Mouse (Mus musculus) midbrain, embryonic 10.5 days (tissue): ENCODE data around the gene Shisa6. TPM values are rescaled to one million over a fixed set of nuclear protein-coding genes. Genes with fewer than 3 reads are reported as not detected.

Experiments used
- DNase-seq: peaks from one replicate; pipeline ENCODE4 v3.0.0-alpha.2; 2017; ENCODE audit warnings: low spot score
- H3K27ac ChIP-seq: fragments of 300-500 bp; sonication (generic); replicated peaks from 2 replicates; pipeline ENCODE4 v1.5.1; 2016; ENCODE audit warnings: mild to moderate bottlenecking
- H3K27me3 ChIP-seq: fragments of 300-500 bp; sonication (generic); 2 replicates; pipeline ENCODE4 v1.6.1; 2016; ENCODE audit warnings: low read depth, mild to moderate bottlenecking; ENCODE audit not compliant: poor library complexity, severe bottlenecking
- H3K36me3 ChIP-seq: fragments of 300-500 bp; sonication (generic); 2 replicates; pipeline ENCODE4 v1.6.1; 2016; ENCODE audit warnings: mild to moderate bottlenecking, moderate library complexity
- H3K4me1 ChIP-seq: fragments of 300-500 bp; sonication (generic); 2 replicates; pipeline ENCODE4 v1.6.1; 2016
- H3K4me3 ChIP-seq: fragments of 300-500 bp; sonication (generic); 2 replicates; pipeline ENCODE4 v1.5.1; 2016; ENCODE audit warnings: mild to moderate bottlenecking, moderate library complexity
- H3K9me3 ChIP-seq: fragments of 300-500 bp; sonication (generic); replicated peaks from 2 replicates; pipeline ENCODE4 v1.6.1; 2016; ENCODE audit warnings: mild to moderate bottlenecking
- WGBS: fragments of 180-500 bp; shearing (Covaris S2); methylation state at CpG from one replicate; pipeline ENCODE4 v1.1.7; 2016; 5-methylcytosine and 5-hydroxymethylcytosine counted together
- polyA plus RNA-seq: library from polyadenylated mRNA; unstranded; fragments of >200 nt; fragmentation: Nextera tagmentation; extraction: Ambion mirVana; gene quantifications from 2 replicates; pipeline ENCODE4 v1.2.1, GENCODE M21; 2016

Shisa6 gene
- polyA plus RNA-seq, 1 experiment from 2014 or later = 0.15 TPM

DNA sequence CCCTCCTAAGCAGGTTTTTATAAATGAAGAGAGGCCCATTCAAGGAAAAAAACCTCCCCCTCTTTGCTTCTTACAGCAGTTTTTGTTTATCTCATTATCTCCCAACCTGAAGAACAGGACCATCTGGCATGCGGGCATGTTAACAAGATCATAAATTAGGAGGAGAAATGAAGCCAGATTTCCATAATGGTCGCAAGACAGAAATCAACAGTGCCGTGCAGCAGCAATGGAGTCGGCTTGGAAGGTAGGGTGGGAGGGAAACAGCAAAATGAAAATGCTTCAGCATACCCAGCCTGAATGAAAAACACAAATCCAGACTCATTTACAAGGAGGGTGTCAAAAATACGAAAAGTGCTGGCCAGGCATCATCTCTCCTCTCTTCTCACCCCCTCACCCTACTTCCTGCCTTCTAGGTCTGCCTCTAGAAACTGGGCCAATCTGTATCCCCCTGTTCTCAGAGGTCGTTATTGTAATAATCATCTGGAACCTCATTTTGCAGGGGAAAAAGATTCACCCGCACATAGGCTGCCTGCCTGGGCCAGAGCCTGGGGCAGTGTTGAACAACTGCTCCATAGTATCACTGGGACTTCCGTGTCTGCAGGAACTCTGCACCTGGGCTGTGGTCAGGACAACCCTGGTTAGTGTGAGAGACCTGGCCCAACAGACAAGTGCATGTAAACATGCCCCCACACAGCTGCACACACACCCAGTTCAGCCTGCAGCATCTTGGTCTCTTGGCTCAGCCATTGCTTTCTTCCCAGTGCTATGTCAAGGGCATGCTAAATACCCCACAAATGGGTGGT lies 251.7 kb downstream of the Shisa6 start:
- H3K4me1 ChIP-seq = no peaks in the 10 kb centered on the region
- no peak overlapping the region for H3K27ac ChIP-seq
- no peaks in the 10 kb centered on the region for H3K9me3 ChIP-seq
- H3K36me3 ChIP-seq = no peaks in the 10 kb centered on the region
- 87% methylated on average over 8 of the region's 8 CpGs for WGBS
- H3K4me3 ChIP-seq = no peak overlapping the region
- DNase-seq = no peak
- no peaks in the 10 kb centered on the region for H3K27me3 ChIP-seq

DNA sequence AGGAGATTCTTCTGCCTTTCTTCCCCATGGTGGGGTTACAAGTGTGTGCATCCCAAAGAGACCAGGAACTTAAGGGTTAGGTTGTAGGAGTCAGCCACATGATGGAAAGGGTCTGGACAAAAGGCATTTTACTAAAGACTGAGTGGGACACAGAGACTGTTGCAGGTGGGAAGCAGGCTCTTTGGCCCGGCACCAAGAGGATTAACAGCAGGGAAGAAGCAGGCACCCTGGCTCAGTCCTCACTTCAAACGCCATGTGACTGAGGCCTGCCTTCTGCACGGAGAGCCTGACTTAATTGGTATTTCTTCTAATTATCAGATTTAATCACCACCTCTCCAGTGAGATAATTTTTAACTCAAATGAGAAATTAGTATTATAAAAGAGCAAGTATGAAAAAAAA lies 258.7 kb downstream of the Shisa6 start:
- Histone ChIP-seq H3K36me3 (no peaks in the 10 kb centered on the region), H3K4me1 (no peaks in the 10 kb centered on the region), H3K27me3 (no peaks in the 10 kb centered on the region), H3K4me3 (no peak overlapping the region), H3K9me3 (no peaks in the 10 kb centered on the region), H3K27ac (no peak overlapping the region)
- 17% methylated on average over 3 of the region's 3 CpGs for WGBS
- no peak for DNase-seq

DNA sequence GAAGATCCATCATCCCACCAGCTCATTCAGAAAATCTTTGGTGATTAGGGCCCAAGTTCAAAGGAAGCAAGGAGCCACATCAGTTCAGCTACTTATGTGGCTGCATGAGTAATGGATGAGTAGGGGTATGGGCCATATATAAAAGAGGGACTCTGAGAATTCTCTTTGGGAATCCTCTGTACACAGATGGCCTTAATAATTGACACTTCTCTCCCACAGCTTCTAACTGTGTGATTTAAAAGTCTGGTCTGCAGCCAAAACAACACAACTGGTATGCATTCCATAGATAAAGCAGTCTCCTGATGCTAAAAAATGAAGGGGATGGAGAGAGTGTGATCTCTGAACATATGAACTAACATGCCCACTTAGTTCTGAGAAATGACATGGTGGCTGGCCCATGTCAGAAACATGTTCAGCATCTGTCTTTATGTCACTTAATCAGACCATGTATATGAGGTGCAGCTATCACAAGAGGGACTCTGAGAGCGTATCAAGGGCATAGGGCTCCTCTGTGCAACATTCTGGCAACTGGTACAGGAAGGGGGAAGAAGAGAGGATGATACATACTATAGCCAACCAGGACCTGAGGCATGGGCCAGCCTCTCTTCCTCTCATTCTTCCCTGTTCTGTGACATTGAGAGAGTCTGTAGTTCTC lies 260.3 kb downstream of the Shisa6 start:
- Histone ChIP-seq H3K4me1 (no peaks in the 10 kb centered on the region), H3K27me3 (no peaks in the 10 kb centered on the region), H3K9me3 (no peaks in the 10 kb centered on the region), H3K4me3 (no peak overlapping the region), H3K27ac (no peak overlapping the region), H3K36me3 (no peaks in the 10 kb centered on the region)
- no peak for DNase-seq
- WGBS = 83% methylated on average over 1 of the region's 1 CpGs

DNA sequence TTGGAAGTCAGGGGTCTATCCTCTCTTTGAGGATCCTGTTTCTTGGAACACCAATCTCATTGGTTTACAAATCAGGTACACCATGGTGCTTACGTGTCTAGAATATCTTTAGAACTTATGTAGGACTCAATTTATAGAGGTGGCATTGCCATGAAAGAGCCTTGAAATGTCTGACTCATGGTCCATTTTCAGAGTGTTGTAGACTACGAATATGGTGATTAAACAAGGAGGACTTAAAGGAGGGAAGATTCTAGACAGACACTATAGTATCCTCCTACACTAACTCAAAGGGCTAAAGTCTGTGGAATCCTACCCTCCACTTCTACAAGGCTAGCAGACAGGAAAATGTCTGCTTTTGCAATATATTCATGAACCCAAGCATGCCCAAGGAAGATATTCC lies 265.6 kb downstream of the Shisa6 start:
- no peaks in the 10 kb centered on the region for H3K36me3 ChIP-seq
- no peak for DNase-seq
- WGBS = 84% methylated on average over 2 of the region's 2 CpGs
- no peak overlapping the region for H3K27ac ChIP-seq
- H3K4me1 ChIP-seq = no peaks in the 10 kb centered on the region
- H3K27me3 ChIP-seq = no peaks in the 10 kb centered on the region
- H3K4me3 ChIP-seq = no peak overlapping the region
- no peaks in the 10 kb centered on the region for H3K9me3 ChIP-seq

DNA sequence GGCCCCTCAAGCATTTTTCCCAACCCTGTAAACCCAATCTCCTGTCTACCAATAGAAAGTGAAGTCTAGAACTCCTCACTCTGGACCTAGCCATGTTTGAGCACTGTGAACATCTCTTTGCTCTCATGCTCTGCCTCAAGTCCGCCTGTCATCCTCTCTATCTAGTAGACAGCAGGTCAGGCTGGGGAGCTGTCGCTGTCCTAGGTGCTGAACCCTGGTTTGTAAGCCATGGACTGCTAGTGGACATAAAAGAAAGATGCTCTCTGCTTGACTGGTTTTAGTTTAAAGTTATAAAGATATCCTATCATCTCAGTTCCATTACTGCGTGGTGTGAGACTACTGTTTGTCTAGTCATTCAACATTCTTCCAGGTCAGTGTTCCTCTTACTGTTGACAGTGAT lies 266.9 kb downstream of the Shisa6 start:
- Histone ChIP-seq H3K27ac (no peak overlapping the region), H3K36me3 (no peaks in the 10 kb centered on the region), H3K4me1 (no peaks in the 10 kb centered on the region), H3K9me3 (no peaks in the 10 kb centered on the region), H3K4me3 (no peak overlapping the region), H3K27me3 (no peaks in the 10 kb centered on the region)
- peak; percentile 58 for DNase-seq
- 21% methylated on average over 3 of the region's 3 CpGs for whole genome bisulfite sequencing

DNA sequence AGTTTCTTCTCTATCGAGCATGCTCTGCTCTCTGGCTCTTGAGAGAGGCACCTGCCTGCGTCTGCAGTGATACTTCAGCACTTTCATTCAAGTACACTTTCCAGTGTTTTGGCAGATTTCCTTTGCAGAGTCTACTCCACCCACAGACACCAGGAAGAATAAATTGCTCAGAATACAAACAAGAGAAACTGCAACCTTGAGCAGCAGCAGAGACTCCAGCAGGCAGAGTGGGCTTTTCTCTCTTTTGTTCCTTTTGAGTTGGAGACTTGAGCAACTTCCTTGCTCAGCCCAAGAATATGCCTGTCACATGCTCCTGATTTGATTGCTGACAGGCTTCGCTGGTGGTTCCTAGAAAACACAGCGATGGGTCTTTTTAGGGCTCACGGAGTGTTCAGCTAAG lies 278.6 kb downstream of the Shisa6 start:
- no peaks in the 10 kb centered on the region for H3K36me3 ChIP-seq
- H3K27ac ChIP-seq = no peak overlapping the region
- H3K9me3 ChIP-seq = no peaks in the 10 kb centered on the region
- 88% methylated on average over 5 of the region's 5 CpGs for WGBS
- H3K27me3 ChIP-seq = no peaks in the 10 kb centered on the region
- no peaks in the 10 kb centered on the region for H3K4me1 ChIP-seq
- DNase-seq = no peak
- H3K4me3 ChIP-seq = no peak overlapping the region

DNA sequence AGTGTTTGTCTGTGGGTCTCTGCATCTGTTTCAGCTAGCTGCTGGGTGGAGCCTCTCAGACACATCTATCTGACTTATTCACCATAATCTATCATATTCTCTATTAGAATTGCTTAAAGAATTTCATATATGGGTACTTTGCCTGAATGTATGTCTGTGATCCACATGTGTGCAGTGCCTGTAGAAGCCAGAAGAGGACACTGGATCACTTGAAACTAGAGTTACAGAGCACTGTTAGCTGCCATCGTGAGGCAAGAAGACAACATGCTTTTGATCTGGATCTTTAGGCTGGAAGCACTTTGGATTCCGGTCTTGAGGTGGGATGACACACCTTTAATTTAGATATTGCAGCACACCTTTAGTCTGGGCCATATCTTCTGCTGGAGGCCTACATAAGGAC lies 289.2 kb downstream of the Shisa6 start:
- WGBS = 73% methylated on average over 2 of the region's 2 CpGs
- no peak overlapping the region for H3K4me3 ChIP-seq
- DNase-seq = no peak

DNA sequence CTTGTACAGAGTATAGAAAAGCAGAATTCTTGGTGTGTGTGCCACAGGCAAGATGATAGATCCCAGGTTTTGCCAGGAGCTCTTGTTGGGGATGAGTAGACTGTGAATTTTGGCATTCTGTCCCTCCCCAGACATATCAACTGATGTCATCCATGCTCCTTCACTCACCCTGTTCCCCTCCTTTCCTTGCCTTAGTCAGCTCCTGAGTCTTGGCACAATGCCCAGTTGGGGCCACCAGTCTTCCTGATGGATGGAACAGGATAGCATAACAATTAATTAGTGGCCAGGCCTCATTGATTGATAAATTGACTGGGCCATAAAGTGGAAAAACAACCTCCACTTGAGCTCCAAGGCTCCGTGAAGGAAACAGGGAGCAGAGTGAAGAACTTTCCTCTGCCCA lies 292.9 kb downstream of the Shisa6 start:
- Histone ChIP-seq H3K9me3 (no peaks in the 10 kb centered on the region), H3K36me3 (no peaks in the 10 kb centered on the region), H3K27ac (no peak overlapping the region), H3K4me1 (no peaks in the 10 kb centered on the region), H3K27me3 (no peaks in the 10 kb centered on the region), H3K4me3 (no peak overlapping the region)
- 75% methylated on average over 1 of the region's 1 CpGs for WGBS
- DNase-seq = no peak

More for the DNA sequence above, 289.2 kb downstream of the Shisa6 start:
- Histone ChIP-seq H3K27me3 (no peaks in the 10 kb centered on the region), H3K9me3 (no peaks in the 10 kb centered on the region), H3K36me3 (no peaks in the 10 kb centered on the region), H3K27ac (no peak overlapping the region), H3K4me1 (no peaks in the 10 kb centered on the region)

DNA sequence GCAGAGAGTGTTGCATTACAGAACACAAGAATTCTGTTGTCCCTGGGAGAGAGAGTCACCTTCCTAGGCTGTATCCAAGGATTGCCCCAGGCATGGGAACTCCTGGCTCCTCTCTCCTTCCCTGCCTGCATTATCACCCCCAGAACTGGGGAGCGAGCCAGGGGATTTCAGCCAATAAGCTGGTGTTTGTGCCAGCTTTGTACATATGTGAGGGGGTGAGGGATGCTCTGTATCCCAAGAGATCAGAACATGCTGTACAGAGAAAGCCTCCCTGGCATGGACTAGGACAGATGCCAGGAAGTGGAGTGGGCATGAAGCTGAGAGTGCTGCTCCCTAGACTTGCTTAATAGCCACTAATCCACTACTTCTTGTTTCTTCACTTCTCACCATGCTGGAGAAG lies 303.6 kb downstream of the Shisa6 start:
- H3K27me3 ChIP-seq = no peaks in the 10 kb centered on the region
- H3K4me3 ChIP-seq = no peak overlapping the region
- no peaks in the 10 kb centered on the region for H3K36me3 ChIP-seq
- no peaks in the 10 kb centered on the region for H3K4me1 ChIP-seq
- no peak for DNase-seq
- no peak overlapping the region for H3K27ac ChIP-seq
- no peaks in the 10 kb centered on the region for H3K9me3 ChIP-seq
- 100% methylated on average over 1 of the region's 1 CpGs for WGBS

DNA sequence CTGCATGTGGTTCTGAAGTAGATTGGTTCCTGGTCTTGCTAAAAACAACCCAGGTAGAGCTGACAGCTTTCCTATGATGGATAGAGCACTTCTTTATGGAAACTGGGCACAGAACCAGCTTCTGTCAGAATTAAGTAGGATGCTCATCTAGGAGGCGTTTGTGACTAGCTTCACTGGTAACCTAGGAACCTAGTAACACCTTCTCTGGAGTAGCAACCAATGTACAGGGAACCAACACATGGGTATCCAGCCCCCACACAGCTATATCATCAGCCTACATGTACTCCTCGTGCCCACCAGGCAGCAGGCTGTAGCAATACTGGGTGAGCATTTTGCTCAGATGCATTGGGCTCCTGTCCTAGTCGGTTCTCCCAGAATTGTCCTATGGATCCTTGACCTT lies 307.3 kb downstream of the Shisa6 start:
- Histone ChIP-seq H3K27me3 (no peaks in the 10 kb centered on the region), H3K9me3 (no peaks in the 10 kb centered on the region), H3K4me1 (no peaks in the 10 kb centered on the region), H3K27ac (no peak overlapping the region), H3K36me3 (no peaks in the 10 kb centered on the region), H3K4me3 (no peak overlapping the region)
- no peak for DNase-seq
- WGBS = 84% methylated on average over 3 of the region's 3 CpGs

DNA sequence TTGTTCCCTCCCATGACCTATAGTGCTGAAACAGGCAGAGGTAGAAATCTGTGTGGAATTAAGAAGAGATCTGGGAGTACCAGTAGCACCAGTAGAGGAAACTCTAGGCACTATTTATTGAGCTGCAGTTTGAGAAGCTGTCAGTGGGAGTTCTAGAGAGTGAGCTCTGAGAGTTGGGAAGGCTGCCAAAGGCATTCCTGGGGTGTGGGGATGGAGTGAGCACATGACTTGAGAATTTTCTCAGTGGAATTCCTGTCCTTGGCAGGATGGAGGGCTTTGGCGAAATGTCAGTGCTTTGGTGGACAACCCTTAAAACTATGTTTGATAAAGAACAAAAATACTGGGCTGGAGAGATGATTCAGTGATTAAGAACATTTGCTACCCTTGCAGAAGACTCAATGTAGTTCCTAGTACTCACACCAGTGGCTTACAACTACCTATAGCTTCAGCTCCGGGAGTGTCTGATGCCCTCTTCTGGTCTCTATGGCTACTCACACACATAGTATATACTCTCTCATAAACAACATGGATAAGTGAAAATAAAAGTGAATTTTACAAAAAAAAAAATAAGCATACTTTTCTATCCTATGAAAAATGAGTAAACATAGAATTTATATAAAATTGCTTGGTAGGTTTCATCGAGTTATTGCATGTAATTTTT lies 337.0 kb downstream of the Shisa6 start:
- H3K4me1 ChIP-seq = no peaks in the 10 kb centered on the region
- no peak overlapping the region for H3K4me3 ChIP-seq
- H3K36me3 ChIP-seq = no peaks in the 10 kb centered on the region
- no peak overlapping the region for H3K27ac ChIP-seq
- no peak for DNase-seq
- no peaks in the 10 kb centered on the region for H3K27me3 ChIP-seq
- whole genome bisulfite sequencing = 90% methylated on average over 3 of the region's 3 CpGs
- H3K9me3 ChIP-seq = no peaks in the 10 kb centered on the region

DNA sequence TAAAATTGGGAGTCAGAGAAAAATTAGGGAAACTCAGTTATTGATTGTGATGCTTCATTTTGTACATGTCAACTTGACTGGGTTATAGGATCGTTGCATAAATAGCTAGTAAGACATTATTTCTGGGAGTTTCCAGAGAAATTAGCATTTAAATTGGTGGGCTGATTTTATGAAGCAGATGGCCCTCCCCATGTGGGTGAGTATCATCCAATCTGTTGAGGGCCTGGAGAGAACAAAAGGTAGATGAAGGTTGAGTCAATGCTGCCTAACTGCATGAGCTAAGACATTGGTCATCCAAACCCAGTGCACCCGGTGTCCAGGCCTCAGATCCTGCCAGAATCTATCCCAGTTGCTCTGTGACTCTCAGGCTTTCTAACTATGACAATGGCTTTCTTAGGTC lies 337.6 kb downstream of the Shisa6 start:
- 87% methylated on average over 2 of the region's 2 CpGs for WGBS
- Histone ChIP-seq H3K27me3 (no peaks in the 10 kb centered on the region), H3K4me1 (no peaks in the 10 kb centered on the region), H3K4me3 (no peak overlapping the region), H3K27ac (no peak overlapping the region), H3K9me3 (no peaks in the 10 kb centered on the region), H3K36me3 (no peaks in the 10 kb centered on the region)
- DNase-seq = no peak

DNA sequence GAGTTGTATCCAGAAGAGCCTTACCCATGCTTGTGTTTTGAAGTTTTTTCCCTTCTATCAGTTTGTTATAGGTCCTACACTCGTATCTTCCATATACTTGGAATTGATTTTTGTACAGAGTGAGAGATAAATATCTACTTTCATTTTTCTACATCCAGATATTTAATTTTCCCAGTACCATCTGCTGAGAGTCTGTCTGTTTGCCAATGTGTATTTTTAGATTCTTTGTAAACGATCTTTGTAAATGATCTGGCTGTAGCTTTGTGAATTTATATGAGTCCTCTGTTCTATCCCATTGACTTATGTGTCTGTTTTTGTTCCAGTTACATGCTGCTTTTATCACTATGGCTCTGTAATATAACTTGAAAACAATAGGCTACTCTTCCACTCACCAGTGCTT lies 348.0 kb downstream of the Shisa6 start:
- DNase-seq = no peak
- Histone ChIP-seq H3K9me3 (peaks cover 9% of the 10 kb centered on the region), H3K36me3 (no peaks in the 10 kb centered on the region), H3K27ac (no peak overlapping the region), H3K27me3 (no peaks in the 10 kb centered on the region), H3K4me3 (no peak overlapping the region), H3K4me1 (no peaks in the 10 kb centered on the region)
- WGBS = 85% methylated on average over 2 of the region's 2 CpGs
